Mouse (Mus musculus): Measurements from ENCODE around the gene Dctn2.

DNA sequence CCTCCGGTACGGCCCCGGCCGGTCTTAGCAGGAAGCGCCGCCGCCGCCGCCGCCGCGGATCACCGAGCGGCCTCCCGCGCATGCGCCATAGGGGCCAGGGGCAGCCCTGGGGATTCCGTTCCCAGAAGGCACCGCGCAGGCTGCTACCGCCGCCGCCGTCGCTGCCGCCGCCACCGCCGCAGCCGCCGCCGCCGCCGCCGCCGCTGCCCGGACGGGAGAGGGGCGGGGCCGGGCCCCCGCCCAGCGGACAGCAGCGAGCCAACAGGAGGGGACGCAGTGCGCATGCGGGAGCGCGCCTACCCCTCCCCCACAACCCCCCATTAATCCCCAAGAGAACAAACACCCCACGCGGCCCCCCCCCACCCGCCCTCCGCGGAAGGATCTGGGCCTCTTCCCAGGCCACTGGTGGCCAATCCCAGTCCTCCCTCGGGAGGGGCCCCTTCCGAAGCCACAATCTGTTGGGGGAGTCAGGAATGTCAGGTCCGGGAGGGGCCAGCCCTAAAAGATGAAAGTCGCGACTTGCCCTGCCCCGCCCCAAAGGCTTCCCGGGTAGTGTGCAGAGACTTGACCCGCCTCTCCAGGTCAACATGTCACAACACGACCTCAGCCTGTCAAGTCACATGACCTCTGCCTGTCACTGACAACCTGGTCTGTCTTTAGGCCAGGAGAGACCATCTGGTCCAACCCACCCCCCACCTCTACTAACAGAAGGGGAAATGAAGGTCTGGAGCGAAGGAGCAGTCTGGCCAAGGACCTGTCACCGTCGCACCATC is 22.8 kb downstream of the Dctn2 start, which contains the start of gene Mbd6:
- TF ChIP-seq CTCF (IDR thresholded peaks at IDR 0.05; ENCODE audit: low read depth, low read length) = no peak
- TF ChIP-seq GATA1 (IDR thresholded peaks at IDR 0.05; ENCODE audit: borderline replicate concordance, low read length) = no peak
- 0 out of 2 replicates have a peak, but pooled peaks have one; percentile 17 for TF ChIP-seq POLR2AphosphoS5 (IDR thresholded peaks at IDR 0.05; ENCODE audit: insufficient replicate concordance, low read depth, low read length)
- TF ChIP-seq TAL1 (conservative IDR thresholded peaks at IDR 0.05; ENCODE audit: low read depth, low read length) = no peak
- no peak for TF ChIP-seq GATA2 (IDR thresholded peaks at IDR 0.05; ENCODE audit: borderline replicate concordance, low read depth, low read length)

All from G1E (cell line).